Mouse (Mus musculus): ENCODE measurements around the gene Vhl. TPM values are rescaled to one million over a fixed set of nuclear protein-coding genes. Genes with fewer than 3 reads are reported as not detected.

Vhl gene
- polyA plus RNA-seq, 1 experiment, result 55.1 TPM

- Histone ChIP-seq H3K4me3 (ENCODE audit: insufficient read depth, low read length) (no peak overlapping the region), H3K4me1 (ENCODE audit: control insufficient read depth, insufficient read depth, low read length) (peaks cover 10% of the 10 kb centered on the region), H3K27ac (ENCODE audit: insufficient read depth, low read length) (peak overlapping the region; percentile 14; the same call in 1 of the 2 replicates)
- no peak for TF ChIP-seq POLR2A (IDR thresholded peaks at IDR 0.05; ENCODE audit: extremely low read depth, insufficient read depth, low read length)
- no peak for TF ChIP-seq CTCF (IDR thresholded peaks at IDR 0.05; ENCODE audit: extremely low read depth, insufficient read depth, low read length)
Measured at GRCm38 (mm10) chr6:113614997-113615396, 8.8 kb upstream of the Vhl start.

- Histone ChIP-seq H3K27ac (ENCODE audit: insufficient read depth, low read length) (peak overlapping the region; percentile 48; the same call in 1 of the 2 replicates), H3K4me3 (ENCODE audit: insufficient read depth, low read length) (no peak overlapping the region), H3K4me1 (ENCODE audit: control insufficient read depth, insufficient read depth, low read length) (peaks cover 10% of the 10 kb centered on the region)
- TF ChIP-seq CTCF (IDR thresholded peaks at IDR 0.05; ENCODE audit: extremely low read depth, insufficient read depth, low read length) (no peak), POLR2A (IDR thresholded peaks at IDR 0.05; ENCODE audit: extremely low read depth, insufficient read depth, low read length) (no peak)
Measured at GRCm38 (mm10) chr6:113615489-113615888, 8.3 kb upstream of the Vhl start.

- no peak overlapping the region for H3K27ac ChIP-seq (ENCODE audit: insufficient read depth, low read length)
- no peak for TF ChIP-seq CTCF (IDR thresholded peaks at IDR 0.05; ENCODE audit: extremely low read depth, insufficient read depth, low read length)
Measured at GRCm38 (mm10) chr6:113623386-113623785, 373 bp upstream of the Vhl start.

GRCm38 (mm10) chr6:113624989-113625770, 1.4 kb downstream of the Vhl start:
- Histone ChIP-seq H3K4me3 (ENCODE audit: insufficient read depth, low read length) (peak overlapping the region; percentile 71), H3K27ac (ENCODE audit: insufficient read depth, low read length) (no peak overlapping the region), H3K4me1 (ENCODE audit: control insufficient read depth, insufficient read depth, low read length) (no peaks in the 10 kb centered on the region; the same call in 1 of the 2 replicates)
- TF ChIP-seq CTCF (IDR thresholded peaks at IDR 0.05; ENCODE audit: extremely low read depth, insufficient read depth, low read length) (no peak), POLR2A (IDR thresholded peaks at IDR 0.05; ENCODE audit: extremely low read depth, insufficient read depth, low read length) (no peak)

More at GRCm38 (mm10) chr6:113623386-113623785, 373 bp upstream of the Vhl start:
- Histone ChIP-seq H3K4me1 (ENCODE audit: control insufficient read depth, insufficient read depth, low read length) (no peaks in the 10 kb centered on the region; the same call in 1 of the 2 replicates), H3K4me3 (ENCODE audit: insufficient read depth, low read length) (peak overlapping the region; percentile 71)

- Histone ChIP-seq H3K4me1 (ENCODE audit: control insufficient read depth, insufficient read depth, low read length) (no peaks in the 10 kb centered on the region; the same call in 1 of the 2 replicates), H3K27ac (ENCODE audit: insufficient read depth, low read length) (no peak overlapping the region), H3K4me3 (ENCODE audit: insufficient read depth, low read length) (no peak overlapping the region)
- TF ChIP-seq POLR2A (IDR thresholded peaks at IDR 0.05; ENCODE audit: extremely low read depth, insufficient read depth, low read length), result no peak
- no peak for TF ChIP-seq CTCF (IDR thresholded peaks at IDR 0.05; ENCODE audit: extremely low read depth, insufficient read depth, low read length)
Measured at GRCm38 (mm10) chr6:113630322-113630721, 6.6 kb downstream of the Vhl start.

- Histone ChIP-seq H3K4me3 (ENCODE audit: insufficient read depth, low read length) (no peak overlapping the region), H3K27ac (ENCODE audit: insufficient read depth, low read length) (no peak overlapping the region), H3K4me1 (ENCODE audit: control insufficient read depth, insufficient read depth, low read length) (no peaks in the 10 kb centered on the region; the same call in 1 of the 2 replicates)
- TF ChIP-seq CTCF (IDR thresholded peaks at IDR 0.05; ENCODE audit: extremely low read depth, insufficient read depth, low read length), result no peak
- no peak for TF ChIP-seq POLR2A (IDR thresholded peaks at IDR 0.05; ENCODE audit: extremely low read depth, insufficient read depth, low read length)
Measured at GRCm38 (mm10) chr6:113632863-113633262, 9.1 kb downstream of the Vhl start.

GRCm38 (mm10) chr6:113638302-113639040, 14.7 kb downstream of the Vhl start, which contains the start of gene Irak2:
Gene Irak2, plus strand, starts transcription at chr6:113638467.
- peak; percentile 80 for TF ChIP-seq CTCF (IDR thresholded peaks at IDR 0.05; ENCODE audit: extremely low read depth, insufficient read depth, low read length)
- peak; percentile 82 for TF ChIP-seq POLR2A (IDR thresholded peaks at IDR 0.05; ENCODE audit: extremely low read depth, insufficient read depth, low read length)
- H3K4me3 ChIP-seq (ENCODE audit: insufficient read depth, low read length), result peak within 1 kb of the TSS; percentile 73
- H3K27ac ChIP-seq (ENCODE audit: insufficient read depth, low read length), result 0 out of 2 replicates have a peak within 1 kb of the TSS, but pooled peaks have one; percentile 39
- H3K4me1 ChIP-seq (ENCODE audit: control insufficient read depth, insufficient read depth, low read length), result no peaks in the 10 kb centered on the region; the same call in 1 of the 2 replicates

GRCm38 (mm10) chr6:113639201-113639600, 15.4 kb downstream of the Vhl start:
- Histone ChIP-seq H3K27ac (ENCODE audit: insufficient read depth, low read length) (no peak overlapping the region), H3K4me1 (ENCODE audit: control insufficient read depth, insufficient read depth, low read length) (no peaks in the 10 kb centered on the region; the same call in 1 of the 2 replicates), H3K4me3 (ENCODE audit: insufficient read depth, low read length) (peak overlapping the region; percentile 73)
- TF ChIP-seq POLR2A (IDR thresholded peaks at IDR 0.05; ENCODE audit: extremely low read depth, insufficient read depth, low read length), result no peak
- TF ChIP-seq CTCF (IDR thresholded peaks at IDR 0.05; ENCODE audit: extremely low read depth, insufficient read depth, low read length), result no peak

- no peak overlapping the region for H3K27ac ChIP-seq (ENCODE audit: insufficient read depth, low read length)
- no peak for TF ChIP-seq CTCF (IDR thresholded peaks at IDR 0.05; ENCODE audit: extremely low read depth, insufficient read depth, low read length)
- TF ChIP-seq POLR2A (IDR thresholded peaks at IDR 0.05; ENCODE audit: extremely low read depth, insufficient read depth, low read length), result no peak
Measured at GRCm38 (mm10) chr6:113642605-113643004, 18.8 kb downstream of the Vhl start.

More at GRCm38 (mm10) chr6:113642605-113643004, 18.8 kb downstream of the Vhl start:
- Histone ChIP-seq H3K4me3 (ENCODE audit: insufficient read depth, low read length) (no peak overlapping the region), H3K4me1 (ENCODE audit: control insufficient read depth, insufficient read depth, low read length) (no peaks in the 10 kb centered on the region; the same call in 1 of the 2 replicates)

Measured in cortical plate, adult 2 months (tissue).